Mouse (Mus musculus) adrenal gland, adult 2 months (tissue): ENCODE measurements around the gene Got1. TPM values are rescaled to one million over a fixed set of nuclear protein-coding genes. Genes with fewer than 3 reads are reported as not detected.
"Not testable (repeated sequence)": the region's sequence is repeated elsewhere in the genome, so short reads cannot be mapped to it uniquely, and the experiment has no call there.

Source experiments
- DNase-seq: peaks from one replicate; pipeline ENCODE4 v3.0.0; 2021
- polyA plus RNA-seq: library from polyadenylated mRNA; depleted of rRNA; stranded (reverse); fragments of >200 nt; gene quantifications from 2 replicates; pipeline ENCODE4 v1.2.3, GENCODE M21; 2012
- total RNA-seq, 2 experiments: library from RNA; stranded (reverse); gene quantifications; 2 replicates each; pipeline ENCODE4 v1.2.3; 2021

Got1 gene
- total and polyA plus RNA-seq, 3 experiments = 96.7 to 283 (median 153) TPM

DNA sequence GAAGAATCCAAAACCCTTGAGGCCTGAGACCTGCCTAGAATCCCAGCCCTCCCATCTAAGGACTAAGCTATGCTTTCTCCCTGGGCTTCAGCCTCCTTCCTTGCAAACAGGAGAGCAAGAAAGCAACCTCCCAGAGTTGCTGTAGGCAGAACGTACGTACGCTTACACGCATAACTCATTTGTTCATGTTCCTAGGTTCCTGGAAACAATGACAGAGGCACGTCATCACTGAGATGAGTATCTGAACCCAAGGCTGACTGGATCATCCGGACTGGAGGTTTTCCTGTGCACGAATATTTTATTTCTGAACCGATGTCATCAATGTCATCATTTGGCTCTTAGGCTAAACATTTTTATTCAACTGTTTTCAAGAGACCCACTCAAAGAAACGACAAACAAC lies 2.4 kb downstream of the Got1 start:
- peak; percentile 48 for DNase-seq

DNA sequence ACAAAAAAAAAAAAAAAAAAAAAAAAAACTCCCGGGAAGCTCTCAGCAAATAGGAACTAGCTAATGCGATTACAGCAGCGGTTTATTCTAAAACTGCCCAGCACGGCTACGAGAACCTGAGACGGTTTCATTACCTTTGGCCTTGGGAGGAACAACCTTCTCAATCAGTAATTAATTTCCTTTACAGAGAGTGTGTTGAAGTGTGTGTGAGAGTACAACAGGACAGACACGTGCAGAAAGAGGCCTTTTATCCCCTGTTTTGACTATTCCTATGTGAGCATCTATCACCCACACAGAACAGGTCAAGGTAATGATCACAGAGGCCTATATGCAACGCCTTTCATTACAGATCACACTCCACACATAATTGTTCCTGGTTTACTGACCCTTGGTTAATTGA lies 3.0 kb downstream of the Got1 start:
- no peak for DNase-seq

DNA sequence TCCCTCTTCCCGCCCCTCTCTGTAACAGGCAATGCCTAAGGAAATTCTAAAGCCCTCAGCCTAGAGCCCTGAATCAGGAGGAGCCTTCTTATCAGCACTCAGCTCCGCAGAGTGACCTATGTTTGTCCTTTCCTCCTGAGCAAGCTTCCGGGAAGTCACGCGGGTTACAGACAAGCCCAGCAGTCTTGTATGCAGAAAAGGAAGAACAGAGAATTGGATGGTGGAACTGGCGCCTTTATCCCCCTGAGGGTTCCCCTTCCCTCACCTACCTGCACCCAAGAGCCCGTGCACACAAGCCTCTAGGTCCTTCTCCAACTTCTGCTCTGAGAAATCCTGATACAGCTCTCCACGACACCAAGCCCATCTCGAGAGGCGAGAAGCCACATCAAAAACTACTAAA lies 4.0 kb downstream of the Got1 start:
- DNase-seq = no peak

DNA sequence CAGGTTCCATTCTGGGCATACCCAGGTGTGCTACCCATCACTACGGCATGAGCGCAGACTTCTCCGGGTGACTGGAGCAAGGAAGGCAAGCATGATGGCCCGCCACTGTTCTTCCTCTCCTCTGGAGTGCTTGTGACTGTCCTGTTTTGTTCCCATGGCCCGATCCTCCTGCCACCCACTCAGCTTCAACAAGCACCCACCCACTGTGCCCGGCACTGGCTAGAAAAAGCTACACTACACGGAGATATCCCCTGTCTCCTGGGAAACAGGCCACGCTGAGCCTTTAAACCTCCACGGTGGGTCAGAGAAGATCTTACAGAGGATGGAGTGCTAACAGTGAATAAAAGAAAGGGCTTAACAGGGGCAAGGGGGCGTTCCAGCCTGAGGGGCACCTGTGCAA lies 5.2 kb downstream of the Got1 start:
- DNase-seq = no peak

DNA sequence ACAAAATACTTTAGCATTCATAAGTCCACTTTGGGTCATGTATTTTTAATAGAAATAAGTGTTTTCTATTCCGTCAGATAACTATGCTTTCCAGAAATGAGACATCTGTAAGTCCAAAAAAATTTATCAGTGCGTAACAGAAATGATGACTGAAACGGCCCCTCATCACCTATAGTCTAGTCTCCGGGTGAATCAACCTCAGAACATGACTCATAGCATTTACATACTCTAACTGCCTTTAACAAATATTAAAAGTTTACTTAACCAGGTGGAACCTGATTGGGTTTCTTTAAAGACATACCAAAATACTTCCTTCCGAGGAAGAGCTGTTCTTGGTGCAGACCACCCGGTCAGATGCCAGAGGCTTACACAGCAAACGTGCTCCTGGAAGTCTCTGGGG lies 6.1 kb downstream of the Got1 start:
- no peak for DNase-seq

DNA sequence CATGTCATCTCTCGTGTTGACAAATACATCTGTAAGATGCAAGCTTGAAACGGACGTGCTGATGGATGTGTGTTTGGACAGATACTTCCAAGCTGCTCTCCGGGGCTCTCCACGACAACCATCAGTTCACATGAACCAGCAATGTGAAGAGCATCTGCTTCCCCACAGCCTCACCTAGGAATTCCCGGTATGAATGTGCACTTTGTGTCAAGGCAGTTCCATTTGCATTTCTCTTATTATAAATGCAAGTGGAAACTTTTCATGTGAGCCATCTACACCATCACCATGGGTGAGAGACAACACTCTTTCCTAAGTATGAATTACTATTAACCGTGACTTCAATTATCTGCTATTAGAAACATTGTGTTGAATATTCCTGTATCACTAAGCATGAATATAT lies 6.6 kb downstream of the Got1 start:
- no peak for DNase-seq

DNA sequence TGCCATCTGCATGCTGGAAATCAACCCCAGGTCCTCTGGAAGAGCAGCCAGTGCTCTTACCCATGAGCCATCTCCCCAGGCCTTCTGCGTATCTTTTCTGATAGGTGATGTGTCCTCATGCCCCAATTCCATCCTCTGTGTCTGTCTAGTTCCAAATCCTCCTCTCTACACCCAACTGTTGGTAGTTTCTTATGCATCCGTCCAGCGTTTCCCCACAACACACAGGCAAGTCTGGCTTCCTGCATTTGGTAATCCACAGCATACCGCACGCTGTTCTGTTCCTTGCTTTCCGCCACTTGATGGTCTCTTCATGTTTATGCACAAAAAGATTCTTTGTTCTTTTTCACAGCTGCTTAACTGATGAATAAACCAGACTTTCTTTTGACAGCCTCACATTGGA lies 7.1 kb downstream of the Got1 start:
- DNase-seq = no peak

DNA sequence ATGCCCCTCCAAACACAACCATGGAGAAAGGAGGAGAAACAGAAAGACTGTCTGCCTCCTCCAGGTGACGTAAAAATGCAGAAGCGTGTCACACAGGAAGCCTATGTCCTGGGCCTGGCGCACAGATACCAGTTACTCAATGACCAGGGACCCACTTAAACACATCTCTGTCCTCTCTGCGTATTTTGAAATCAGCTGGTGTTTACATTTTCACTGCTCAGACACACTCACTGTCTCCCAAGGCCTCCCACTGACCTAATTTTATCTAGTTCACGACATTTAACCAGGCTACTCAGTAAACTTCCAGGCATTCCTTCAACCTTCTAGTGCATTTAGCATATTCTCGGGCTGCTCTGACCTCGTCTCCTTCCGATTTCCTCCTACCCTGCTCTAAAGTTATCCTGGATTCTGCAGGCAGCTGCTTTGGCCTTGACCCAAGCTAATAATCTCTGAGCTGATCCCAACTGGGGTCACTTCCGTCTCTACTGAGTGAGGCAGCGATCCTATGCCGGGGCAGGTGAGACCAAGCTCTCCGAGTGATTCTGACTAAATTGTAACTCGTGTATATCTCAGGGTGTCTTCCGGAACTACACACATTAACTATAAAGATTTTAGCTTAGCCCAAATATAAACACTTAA lies 7.9 kb downstream of the Got1 start:
- no peak for DNase-seq

DNA sequence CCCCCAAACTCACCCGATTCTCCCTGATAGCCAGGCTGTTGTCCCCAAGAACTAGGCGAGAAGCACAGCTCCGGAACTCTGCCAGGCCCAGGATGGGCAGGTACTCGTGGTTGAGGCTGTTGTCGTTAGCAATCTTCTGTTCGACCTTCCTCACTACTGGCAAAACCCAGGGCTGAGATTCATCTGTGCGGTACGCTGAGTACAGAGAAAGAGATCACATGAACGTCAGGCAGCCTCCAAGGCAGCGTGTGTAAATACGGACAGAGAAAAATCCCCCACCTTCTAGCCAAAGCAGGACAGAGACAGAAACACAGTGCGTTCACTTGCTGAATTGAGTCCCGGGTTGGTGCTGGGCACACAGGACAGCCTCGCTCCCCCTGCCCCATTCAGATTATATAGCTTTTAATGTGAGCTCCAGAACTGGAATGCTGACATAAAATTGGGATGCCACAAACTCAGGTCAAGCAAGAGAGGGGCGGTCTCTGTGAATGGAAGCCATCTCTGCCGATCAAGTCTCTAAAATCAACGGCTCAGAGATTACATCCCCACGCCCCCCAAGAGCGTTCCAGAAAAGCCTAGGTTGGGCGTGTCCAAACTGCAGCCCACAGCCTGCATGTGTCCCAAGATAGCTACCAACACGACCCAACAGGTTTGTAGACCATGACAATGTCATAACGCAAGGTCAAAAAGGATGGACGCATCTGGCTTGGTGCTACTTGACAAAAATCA lies 8.6 kb downstream of the Got1 start:
- DNase-seq = no peak

DNA sequence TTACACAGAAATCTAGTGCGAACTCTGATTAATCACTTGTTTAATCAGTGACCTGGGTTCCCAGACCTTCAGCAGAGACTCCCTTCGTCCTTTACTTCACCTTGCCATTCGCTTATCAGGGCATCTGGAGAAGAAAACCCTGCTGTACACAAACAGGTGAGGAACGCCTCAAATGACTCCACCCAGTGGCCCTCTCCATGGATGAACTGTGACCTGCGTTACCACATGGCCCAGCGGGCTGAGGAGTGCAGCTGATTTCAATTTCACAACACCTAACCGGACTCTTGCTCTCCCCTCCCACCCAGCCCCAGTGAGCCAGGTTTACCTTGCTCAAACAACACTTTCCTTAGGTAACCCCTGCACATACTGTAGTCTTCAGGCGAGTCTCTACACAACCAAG lies 10.5 kb downstream of the Got1 start:
- DNase-seq = no peak

DNA sequence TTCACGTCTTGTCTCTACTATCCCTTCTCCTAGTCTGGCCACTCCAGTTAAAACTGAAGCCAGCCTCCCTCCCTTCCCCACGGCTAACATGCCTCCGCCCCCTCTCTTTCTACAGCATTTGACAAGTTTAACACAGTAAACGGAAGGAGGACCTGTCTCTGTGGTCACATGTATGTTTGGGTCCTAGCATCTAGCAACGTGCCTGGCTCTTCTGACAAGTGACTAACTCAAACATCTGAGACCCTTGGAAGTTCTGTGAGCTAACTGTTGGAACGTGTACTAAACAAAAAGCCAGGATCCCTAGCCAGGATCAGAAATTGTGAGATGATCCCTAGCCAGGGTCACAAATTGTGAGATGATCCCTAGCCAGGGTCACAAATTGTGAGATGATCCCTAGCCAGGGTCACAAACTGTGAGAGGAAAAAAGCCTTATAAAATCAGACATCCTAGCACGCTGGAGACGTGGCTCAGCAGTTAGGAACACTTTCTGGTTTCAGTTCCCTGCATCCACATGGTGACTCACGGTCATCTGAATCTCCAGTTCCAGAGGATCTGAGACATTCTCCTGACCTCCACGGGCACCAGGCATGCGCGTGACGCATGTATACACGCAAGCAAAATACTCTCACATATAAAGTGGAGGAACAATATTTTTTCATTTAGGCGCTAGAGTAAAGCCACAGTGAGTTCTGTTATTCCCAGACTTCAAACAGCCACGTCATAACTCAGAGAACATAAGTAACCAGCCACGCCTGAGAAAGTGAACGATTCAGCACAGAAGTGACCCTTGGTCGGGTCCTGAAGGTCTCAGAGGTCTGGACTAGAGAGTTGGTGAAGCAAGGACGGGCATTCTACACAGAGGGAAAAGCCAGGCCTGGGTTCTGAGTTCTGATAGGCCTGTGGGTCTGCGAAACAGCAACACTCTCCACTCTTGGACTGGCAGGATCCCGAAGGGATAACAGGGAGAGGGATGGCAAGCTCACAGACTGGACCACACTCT lies 12.5 kb downstream of the Got1 start:
- peak; percentile 65 for DNase-seq

DNA sequence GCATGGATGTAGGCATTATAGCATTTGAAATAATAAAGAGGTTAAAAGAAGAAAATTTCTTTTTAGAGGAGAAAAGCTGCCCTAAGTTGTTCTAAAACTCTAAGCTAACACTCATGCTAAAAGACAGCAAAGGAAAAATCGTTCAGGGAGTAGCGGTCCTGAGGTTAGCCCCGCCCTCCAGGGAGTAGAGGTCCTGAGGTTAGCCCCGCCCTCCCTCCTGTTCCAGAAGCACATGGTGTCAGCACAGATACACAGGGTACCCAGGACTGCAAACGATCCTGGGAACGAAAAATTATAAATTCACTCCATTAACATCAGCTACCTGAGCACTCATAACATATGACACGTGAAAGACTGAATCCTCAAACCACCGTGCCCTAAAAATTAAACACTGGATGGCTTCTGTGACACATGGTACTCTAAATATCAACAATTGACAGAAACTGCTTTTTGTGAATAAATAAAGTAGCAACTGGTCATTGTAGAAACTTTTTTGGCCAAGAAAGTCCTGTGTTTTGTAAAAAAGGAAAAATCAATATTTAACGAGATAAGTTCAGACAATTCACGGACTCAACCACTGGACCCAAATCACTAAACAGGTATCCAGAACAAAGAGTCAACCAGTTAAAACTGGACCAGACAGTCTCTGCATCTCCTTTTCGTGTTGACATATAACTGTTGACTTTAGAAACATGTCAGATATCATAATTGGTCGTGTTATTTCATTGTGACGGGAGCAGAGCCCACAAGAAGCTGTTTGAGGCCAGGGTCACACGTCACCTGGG lies 13.8 kb downstream of the Got1 start:
- DNase-seq = no peak

DNA sequence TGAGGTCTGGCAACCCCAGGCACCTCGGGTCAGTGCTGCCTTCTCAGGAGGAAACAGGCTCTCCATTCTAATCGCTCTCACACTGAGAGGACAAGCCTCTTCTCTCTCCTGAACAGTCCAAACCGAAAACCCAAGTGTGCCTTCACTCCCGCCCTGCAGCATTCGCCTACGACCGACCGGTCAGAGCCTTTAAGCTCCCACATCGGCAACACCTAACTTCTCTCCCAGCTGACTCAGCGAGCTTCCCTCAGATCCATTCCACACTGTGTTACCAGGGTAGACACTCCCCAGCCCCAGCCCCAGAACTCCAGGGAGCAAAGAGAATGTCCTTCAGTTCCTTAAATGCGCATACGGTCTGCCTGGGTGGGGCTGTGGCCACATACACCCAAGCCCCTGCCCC lies 19.0 kb downstream of the Got1 start:
- DNase-seq = no peak

DNA sequence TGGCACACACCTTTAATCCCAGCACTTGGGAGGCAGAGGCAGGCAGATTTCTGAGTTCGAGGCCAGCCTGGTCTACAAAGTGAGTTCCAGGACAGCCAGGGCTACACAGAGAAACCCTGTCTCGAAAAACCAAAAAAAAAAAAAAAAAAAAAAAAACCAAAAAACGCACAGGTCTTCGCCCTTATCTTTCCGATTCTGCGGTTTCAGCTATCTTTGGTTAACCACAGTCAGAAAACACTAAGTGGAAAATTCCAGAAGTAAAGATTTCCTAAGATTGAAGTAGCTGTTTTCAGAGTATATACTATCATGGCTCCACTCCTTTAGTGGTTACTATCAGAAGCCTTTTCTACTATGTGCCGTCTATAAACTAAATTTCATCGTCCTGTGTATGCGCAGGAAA lies 20.8 kb downstream of the Got1 start:
- DNase-seq = not testable (repeated sequence)

DNA sequence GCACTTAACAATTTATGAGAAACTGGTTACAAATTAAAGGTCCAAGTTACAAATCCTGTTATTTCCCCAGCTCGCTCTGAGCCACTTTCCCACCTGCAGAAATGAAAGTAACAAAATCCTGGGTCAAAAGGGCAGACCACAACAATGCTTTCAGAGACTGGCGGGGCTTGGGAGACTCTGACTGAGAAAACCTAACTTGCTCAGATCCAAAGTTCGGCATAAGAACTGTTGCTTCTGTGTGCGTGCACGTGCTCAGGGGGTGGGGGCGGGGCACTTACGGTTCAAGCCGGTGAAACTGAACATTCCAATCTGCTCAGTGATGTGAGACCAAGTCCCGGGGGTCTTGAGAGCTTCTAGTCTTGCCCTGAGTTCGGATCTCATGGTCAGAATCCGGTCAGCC lies 21.8 kb downstream of the Got1 start:
- no peak for DNase-seq

DNA sequence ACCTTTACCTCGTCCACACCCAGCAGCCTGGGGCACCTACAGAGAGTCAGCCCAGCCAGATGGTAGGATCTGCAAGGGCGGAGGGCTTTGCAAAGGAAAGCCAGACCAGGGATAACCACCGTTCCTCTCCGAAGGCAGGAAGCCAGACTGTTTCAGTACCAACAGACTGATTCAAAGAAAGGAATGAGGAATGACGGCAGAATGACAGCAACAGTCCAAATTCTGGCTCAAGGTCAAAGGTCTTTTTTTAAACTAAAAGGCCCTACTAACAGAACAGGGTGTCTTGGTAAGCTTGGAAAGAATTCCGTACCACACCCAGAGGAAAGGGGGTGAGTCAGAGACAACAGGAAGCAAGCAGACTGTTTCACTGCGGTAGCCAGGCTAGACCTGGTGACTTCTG lies 25.5 kb downstream of the Got1 start:
- no peak for DNase-seq

DNA sequence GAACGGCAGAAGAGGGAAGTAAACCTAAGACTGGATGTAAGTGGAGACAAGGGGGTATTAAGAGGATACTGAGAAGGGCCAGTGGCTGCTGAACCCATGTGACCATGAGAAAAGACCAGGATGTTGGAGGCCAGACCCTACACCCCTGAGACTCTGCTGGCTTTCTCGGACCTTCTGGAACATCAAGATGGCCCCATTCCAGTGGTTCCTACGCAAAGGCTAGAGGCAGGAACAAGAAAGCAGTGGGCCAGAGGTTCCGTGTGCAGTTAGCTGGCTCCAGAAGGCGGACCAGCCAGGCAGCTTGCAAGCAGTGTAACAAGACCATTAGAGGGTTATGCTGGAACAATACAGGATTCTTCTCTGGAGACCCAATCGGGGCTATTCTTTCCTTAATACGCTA lies 27.0 kb downstream of the Got1 start:
- no peak for DNase-seq

DNA sequence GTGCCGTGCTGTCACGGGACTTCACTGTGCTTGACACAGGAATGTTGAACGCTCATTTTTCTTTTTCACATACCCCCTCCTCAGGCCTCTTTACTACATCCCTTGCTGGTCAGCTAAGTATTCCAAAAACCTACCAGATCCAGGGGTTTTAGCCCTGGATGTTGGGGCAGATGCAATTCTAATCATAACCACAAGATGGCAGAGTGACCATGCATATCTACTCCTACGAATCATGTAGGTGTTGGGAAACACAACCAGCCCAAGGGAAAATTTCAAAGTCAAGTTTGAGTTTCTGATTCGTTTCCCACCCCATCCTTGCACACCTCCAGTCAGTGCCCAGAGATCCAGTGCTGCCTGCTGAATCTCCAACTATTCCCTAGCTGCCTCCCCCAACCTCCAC lies 28.6 kb downstream of the Got1 start:
- DNase-seq = peak; percentile 52

DNA sequence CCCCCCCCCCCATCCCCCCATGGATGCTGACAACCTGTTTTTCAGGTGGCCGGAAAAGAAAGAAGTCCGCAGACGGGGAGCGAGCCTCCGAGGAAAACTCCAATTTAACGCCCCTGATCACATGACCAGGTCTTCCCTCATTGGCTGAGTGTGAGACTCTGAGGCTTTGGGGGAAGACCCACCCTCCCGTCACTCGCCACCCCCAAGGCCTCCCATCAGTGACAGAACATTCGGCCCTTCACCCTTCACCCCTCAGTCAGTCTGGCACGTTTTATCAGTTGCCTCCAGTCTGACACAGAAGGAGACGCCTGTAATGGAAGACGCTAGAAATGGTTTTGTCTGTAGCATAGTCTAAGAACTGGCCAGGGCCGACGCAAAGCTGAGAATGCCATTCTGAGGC lies 29.5 kb downstream of the Got1 start:
- DNase-seq = no peak

DNA sequence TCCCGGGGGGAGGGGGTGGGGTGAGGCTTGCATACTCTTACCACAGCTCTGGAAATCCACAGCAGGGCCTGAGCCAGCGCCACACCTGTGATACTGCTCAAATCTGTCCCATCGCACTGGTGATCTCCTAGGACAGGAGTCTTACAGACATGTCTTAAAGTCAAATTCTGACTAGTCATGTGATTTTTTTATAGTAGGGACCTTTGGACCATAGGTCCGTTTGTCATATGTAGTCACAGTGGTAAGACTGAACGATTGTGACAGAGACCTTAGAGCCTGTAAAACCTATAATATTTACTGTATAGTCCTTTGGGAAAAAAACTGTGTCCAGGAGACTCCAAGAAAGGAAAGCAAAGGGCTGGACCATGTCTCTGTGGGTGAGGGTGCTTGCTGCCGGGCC lies 30.5 kb downstream of the Got1 start:
- DNase-seq = no peak

DNA sequence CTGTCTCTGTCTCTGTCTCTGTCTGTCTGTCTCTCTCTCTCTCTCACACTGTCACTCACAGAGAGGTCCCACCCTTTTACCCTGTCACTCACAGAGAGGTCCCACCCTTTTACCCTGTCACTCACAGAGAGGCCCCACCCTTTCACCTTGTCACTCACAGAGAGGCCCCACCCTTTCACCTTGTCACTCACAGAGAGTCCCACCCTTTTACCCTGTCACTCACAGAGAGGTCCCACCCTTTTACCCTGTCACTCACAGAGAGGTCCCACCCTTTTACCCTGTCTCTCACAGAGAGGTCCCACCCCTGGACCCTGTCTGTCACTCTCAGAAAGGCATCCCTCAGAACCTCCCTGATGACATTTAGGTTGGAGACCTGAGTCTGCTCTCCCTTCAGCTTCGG lies 31.1 kb downstream of the Got1 start:
- DNase-seq = not testable (repeated sequence)

DNA sequence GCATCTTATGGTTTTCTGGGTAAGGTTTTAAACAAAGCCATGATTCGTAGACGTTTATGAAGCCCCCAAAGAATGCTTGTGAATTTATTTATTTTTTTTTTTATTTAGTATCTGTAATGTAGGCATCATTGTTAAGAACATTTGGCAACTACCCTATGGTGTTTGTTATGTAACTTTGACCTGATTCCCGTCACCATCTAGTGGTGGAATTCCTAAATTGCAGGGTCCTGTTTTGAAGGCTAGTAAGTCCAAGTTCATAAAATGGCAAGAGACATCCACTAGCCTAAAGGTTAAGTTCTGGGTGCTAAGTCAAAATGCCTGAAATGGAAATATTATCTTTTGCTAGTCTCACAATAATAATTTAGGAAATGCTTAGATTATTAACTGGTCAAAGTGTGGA lies 37.0 kb downstream of the Got1 start:
- peak; percentile 23 for DNase-seq
